Mouse (Mus musculus) liver, adult (tissue): ENCODE measurements around the gene Mboat1.

ENCODE experiments used
- GATA4 ChIP-seq: IDR thresholded peaks from 2 replicates; pipeline ENCODE4 v1.6.1; 2014; ENCODE audit warnings: mild to moderate bottlenecking, low read length; ENCODE audit not compliant: insufficient replicate concordance

The Mboat1 gene

DNA sequence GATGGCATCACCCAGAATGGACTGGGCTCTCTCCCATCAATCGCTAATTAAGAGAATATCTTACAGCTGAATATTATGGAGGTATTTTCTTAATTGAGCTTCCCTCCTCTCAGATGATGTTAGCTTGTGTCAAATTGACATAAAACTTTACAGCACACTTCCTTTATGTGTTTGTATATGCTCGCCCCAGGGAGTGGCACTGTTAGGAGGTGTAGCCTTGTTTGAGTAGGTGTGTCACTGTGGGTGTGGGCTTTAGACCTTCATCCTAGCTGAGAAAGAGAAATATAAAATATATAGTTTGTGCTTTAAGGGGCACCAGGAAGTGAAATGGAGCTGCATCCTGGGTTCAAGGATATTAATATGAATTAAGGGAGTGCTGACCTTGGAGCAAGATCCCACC, 66.7 kb downstream of the Mboat1 start:
- no peak for TF ChIP-seq GATA4

DNA sequence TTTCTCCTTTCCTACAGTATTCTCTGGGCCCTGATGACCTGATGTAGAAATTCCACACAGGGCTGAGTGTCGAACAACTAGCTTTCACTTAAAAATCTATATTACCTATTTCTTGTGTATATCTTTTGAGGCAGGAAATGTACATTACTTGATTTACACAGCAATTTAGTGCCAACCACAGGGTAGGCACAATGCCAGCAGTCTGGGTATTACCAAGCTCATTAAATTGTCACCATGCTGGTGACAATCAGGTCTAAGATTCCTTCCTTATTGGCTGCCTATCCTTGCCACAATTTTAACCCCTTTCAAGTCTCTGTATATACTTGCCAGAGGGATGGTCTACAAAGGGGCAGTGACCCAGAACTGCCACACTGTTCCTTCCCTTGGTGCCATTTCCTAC, 71.9 kb downstream of the Mboat1 start:
- TF ChIP-seq GATA4, result no peak

DNA sequence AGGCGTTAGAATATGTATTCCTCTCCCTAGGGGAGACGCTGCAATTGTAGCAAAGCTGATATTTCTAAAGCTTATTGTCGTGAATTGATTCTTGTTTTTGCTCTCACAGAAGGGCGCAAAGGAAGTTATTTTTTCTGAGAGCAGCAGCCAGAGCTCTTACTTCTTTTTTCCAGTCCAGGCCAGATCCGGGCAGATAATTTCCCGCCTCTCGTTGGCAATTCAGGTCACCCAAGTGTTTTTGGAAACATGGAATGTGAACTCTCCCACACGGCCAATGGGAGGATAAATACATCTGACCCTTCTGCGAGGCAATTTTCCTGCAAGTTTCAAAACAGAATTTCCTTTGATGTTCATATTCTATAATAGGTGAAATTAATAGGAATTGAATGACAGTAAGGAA, 77.0 kb downstream of the Mboat1 start:
- no peak for TF ChIP-seq GATA4

DNA sequence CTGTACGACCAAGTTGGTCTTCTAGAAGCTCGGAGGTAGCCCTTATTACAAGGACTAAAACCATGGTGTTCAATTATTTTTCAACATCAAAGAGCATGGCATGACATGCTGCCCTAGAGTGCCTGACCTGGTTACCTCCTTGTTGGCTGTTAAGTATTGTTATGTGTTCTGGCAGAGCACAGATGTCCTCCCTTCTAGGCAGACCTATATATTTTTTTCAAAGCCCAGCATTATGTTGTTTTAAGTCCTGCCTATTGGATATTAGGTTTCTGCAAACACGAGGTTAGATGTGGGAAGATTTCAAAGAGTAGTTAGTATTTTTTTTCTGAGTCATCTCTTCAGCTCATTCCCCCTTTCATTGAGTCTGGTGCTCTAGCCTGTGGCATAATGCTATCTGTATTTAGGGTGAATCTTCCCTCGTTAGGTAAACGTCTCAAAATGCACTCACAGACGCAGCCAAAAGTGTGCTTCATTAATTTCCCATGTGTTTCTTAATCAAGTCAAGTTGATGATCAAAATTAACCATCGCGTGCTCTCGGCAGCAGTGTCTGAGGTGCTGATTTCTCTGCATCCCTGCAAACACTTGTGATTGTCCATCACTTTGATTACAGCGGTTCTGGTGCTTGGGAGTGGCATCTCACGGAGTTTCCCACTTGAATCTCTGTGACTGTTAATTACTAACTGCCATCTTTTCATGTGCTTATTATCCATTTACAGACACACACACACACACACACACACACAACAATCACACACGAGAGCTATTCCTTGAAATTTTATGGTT, 81.5 kb downstream of the Mboat1 start:
- no peak for TF ChIP-seq GATA4

DNA sequence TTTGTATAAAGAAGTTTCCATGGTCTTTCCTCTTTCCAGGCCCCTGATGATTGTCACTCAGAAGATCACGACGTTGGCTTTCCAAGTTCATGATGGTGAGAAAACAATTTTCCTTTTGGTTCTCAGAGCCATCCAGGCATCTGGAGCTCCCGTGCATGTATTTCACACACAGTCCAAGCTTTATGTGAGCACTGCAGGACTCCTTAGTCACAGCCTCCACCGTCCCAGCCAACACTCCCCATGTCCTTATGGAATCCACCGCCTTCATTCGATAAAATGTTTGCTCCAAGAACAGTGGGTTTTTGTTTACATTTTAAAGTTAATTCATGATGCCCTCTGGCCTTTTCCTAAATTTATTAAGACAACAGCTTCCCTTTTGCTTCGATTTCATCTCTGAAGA, 83.3 kb downstream of the Mboat1 start:
- no peak for TF ChIP-seq GATA4

DNA sequence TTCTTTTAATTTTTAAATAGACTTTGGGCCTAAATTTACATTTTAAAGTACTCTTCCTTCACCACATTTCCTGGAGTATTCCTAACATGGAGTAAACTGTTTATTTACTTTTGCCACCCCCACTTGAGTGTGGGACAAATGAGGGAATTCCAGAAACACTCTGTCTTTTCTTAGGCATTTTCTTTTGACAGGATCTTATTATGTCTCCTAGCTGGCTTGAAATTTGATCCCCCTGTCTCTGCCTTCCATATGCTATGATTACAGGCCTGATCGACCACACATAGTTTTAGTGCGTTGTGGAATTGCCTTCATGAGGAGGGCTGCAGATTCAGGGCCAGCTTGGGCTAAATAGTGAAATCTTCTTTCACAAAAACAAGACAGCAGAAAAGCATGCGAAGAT, 85.0 kb downstream of the Mboat1 start:
- TF ChIP-seq GATA4, result no peak

DNA sequence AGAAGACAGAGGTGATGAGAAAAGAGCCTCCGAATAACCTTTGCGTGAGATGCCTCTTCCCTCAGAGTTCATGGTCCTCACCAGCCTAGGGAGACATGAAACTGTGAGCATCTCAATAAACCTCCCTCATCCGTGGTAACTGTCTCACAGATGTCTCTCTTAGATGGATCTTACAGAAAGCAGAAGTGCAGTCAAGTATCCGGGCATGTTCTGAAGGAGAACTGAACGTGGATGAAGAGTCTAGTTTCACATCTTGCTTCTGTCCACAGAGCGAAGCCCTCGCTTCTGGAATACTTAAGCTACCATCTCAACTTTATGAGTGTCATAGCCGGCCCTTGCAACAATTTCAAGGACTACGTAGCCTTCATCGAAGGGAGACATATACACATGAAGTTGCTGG, 87.8 kb downstream of the Mboat1 start:
- TF ChIP-seq GATA4, result no peak

DNA sequence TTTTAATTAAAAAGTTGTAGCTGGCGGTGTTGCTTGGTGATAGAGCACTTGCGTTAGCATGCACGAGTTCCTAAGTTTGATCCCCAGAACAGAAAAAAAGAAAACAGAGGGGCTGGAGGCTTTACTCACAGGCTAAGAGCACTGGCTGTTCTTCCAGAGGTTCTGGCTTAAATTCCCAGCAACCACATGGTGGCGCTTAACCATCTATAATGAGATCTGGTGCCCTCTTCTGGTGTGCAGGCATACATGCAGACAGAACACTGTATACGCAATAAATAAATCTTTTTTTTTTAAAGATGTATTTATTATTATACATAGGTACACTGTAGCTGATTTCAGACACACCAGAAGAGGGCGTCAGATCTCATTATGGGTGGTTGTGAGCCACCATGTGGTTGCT, 88.4 kb downstream of the Mboat1 start:
- TF ChIP-seq GATA4, result no peak

DNA sequence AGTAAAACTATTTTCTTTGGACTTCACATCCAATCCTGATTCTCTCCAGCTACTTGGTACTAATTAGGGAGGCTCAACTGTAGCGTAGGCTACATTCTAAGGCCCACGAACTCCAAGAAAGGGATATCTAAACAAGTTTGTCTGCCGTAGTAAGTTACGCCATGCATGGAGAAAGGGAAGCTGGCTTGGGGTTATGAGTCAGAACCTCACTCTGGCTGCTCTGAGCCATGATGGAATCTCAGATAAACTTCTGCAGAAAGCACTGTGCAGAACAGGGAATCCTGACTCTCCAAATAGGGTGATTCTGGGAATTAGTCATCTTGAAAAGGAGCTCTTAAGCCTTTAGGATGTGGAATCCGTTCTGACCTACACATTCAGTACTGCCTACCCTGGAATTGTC, 92.5 kb downstream of the Mboat1 start:
- no peak for TF ChIP-seq GATA4

DNA sequence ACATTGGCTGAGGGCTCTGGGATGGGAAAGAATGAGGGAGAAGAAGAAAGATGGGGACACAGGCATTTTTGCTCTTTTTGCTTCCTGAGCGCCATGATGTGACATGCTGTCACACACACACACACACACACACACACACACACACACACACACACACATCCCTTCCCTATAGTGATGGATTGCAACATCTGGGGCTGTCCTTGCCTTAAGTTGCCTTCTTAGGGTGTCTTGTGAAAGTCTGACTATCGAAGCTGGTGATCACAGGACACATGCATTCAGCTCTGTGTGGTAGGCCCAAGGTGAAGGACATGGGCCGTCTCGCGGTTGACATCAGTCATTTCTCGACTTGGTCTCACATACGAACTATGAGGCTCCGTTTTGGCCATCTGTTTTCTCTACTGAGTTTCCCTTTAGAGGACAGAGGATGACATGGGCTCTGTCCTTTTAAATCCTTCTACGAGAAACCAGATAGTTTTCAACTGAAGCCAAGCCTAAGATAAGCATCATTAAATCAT, 93.4 kb downstream of the Mboat1 start:
- no peak for TF ChIP-seq GATA4

DNA sequence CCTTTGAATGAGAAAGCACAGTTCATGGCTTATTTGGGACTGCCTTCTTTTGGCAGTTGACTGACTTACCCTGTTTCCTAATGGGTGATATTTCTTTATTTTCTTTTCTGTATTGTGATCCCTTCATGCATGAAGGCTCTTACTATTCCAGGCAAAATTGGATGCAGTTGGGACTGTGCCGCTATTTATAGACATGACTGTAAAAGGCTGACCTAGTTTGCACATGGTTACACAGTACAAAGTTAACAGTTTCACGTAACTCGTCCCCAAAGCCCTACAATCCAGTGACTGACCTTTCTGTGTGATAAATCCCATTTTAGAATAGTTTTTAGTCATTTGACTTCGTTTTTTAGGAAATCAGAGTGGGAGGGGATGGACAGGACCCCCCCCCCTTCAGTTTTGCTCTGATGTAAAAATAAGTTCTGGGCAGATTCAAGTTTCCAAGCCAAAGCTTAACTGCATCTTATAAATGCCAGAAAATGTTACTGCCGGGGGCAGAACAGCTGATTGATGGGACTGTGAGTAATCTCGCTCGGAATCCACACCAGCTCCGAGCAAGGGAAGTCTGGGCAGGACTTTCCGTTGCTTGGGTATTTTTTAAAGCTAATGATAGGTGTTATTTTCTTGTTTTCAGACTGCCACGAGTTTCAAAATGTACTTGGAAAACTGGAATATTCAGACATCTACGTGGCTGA, 98.9 kb downstream of the Mboat1 start:
- TF ChIP-seq GATA4, result no peak

DNA sequence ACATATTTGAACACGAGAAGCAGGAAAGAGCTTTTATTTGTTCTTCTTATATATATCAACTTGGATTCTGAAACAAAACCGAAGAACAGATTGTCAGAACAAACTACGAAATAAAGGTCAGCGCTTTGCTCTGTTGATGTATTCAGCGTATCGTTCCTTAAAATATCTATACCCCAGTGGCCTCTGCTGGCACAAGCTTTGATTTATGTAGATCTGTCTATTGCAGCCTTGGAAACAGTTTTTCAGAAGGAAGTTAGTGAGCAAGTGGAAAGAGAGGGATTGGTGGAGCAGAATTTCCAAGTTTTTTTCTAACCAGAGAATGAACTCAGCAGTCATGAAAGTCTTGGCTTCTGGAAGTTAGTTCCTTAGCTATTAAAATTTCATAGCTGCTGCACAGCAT, 103.1 kb downstream of the Mboat1 start:
- no peak for TF ChIP-seq GATA4

DNA sequence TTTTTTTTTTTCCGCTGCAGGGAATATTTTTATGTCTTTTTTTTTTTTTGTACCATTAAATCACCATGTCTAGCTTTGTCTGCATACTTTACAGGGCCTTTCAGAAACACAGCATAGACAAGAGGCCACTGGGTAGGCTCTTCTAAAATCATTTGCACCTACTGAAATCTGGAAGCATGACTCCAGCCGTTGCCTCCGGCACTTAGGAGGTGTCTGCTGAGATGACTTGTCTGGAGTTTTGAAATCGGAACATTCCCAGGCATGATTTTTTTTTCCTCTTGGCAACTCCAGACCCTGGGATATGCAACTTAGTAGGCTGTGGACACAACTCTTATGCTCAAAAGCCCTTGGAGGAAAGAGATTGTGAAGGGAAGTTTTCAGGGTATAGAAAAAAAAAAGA, 109.3 kb downstream of the Mboat1 start:
- no peak for TF ChIP-seq GATA4

DNA sequence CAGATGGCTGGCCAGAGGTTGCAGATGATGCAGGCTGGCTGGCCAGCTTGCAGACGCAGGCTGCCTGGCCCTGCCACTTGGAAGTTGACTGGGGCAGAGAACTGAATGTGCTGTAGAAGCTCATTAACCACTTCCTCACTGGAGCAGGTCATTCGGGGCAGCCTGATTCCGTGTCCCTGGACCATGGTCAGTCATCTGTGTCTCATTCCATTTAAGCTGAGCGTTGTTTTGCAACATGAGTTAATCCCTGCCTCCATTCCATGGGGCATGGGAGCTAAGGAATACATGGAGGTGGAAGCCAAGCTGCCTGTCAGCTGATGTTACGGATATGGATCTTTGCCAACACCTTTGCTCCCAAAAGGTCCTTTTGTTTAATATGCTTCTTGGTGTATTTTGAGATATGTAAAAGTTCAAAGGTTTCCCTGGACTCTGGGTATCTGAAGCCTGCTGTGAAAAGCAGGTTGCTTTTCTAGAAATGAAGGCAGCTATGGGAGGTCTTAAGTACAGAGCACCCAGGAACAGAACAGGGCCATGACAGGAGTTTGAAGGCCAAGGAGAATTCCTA, 114.1 kb downstream of the Mboat1 start:
- no peak for TF ChIP-seq GATA4

DNA sequence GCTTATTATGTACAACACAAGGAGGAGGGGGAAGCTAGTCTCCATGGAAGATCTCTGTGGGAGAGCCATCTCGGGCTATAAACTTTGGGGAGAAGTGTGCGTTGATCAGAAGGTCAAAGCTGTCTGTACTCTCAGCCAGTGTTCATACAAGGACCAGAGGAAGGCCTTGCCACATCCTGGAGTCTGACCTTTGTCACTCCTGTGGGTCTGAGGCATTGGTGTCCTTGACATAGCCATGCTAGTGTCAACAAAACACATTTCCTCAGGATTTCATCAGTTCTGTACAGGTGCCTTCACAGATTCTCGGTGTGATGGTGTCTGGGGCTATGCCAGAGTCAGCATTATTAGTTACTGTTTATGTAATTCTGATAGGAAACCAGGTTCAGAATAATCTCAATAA, 115.1 kb downstream of the Mboat1 start:
- no peak for TF ChIP-seq GATA4

DNA sequence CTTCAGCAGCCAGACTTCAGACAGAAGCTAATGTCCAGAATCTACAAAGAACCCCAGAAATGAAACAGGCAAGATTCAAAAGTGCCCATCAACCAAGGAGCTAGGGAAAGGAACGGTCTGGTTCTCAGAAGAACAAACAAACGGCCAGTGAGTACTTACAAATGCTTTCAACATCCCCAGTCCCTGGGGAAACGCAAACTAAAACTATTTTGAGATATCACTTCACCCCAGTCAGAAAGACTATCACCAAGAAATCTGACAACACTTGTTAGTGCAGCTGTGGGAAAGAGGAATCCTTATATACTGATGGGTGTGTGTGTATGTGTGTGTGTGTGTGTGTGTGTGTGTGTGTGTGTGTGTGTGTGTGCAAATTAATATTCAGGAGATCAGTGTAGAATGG, 116.4 kb downstream of the Mboat1 start:
- TF ChIP-seq GATA4, result no peak
